Mouse (Mus musculus) cortical plate, adult 2 months (tissue): Measurements from ENCODE around the gene Rnf11.

Experiments used
- CTCF ChIP-seq: fragments of 200-500 bp; IDR thresholded peaks from 2 replicates; pipeline ENCODE4 v1.5.1; 2011; ENCODE audit warnings: mild to moderate bottlenecking, control low read depth, low read length; ENCODE audit not compliant: insufficient read depth; ENCODE audit errors: extremely low read depth
- POLR2A ChIP-seq: fragments of 200-500 bp; IDR thresholded peaks from 2 replicates; pipeline ENCODE4 v1.6.1; 2011; ENCODE audit warnings: mild to moderate bottlenecking, low read length, control low read depth; ENCODE audit not compliant: insufficient read depth; ENCODE audit errors: extremely low read depth

DNA sequence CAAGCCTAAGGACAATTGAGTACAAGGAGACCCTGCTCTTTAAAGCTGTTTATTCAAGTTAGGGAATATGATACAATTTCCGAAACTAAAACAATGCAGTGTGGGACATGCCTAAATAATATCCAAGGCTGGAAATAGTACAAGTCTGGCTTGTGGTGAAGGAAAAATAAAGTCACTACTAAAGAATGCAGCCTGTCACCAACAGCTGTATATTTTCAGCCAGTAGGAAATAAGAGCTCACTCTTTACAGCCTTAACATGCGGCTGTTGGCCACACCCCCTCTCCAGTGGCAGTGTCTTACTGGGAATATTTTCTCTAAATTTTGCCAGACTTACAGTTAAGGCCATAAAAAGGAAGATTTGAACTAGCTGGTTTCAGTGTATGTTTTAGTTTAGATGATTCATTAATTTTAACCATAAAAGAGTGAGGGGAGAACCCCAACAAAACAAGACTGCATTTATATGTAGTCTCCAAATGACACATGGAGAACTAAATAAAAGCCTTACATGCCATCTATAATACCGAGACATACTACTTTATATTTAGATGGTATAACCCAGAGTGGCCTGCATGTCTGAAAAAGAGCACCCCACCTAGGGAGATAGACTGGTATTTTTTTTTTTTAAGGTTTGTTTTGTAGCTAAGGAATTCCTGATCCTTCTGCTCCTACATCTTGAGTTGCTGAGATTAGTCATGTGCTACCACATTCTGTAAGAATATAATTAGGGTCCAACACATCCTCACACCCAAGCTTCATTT, 23.9 kb downstream of the Rnf11 start:
- no peak for TF ChIP-seq CTCF
- no peak for TF ChIP-seq POLR2A
